Mouse (Mus musculus) ZHBTc4 (cell line): ENCODE measurements around the gene Elovl3.
A peak's percentile ranks its signal among the peaks of the same experiment; 100 is the strongest.
"Not testable (repeated sequence)": the region's sequence is repeated elsewhere in the genome, so short reads cannot be mapped to it uniquely, and the experiment has no call there.

ENCODE experiments used
- DNase-seq: peaks from one replicate; pipeline ENCODE4 v3.0.0-alpha.2; 2011; ENCODE audit warnings: low read depth, low spot score

Gene Elovl3

GRCm38 (mm10) chr19:46135789-46136638, 4.3 kb downstream of the Elovl3 start:
- DNase-seq: peak; percentile 78

GRCm38 (mm10) chr19:46136639-46137580, 5.2 kb downstream of the Elovl3 start:
- peak; percentile 92 for DNase-seq

GRCm38 (mm10) chr19:46140324-46140723, 8.6 kb downstream of the Elovl3 start:
- DNase-seq: no peak

GRCm38 (mm10) chr19:46141091-46141490, 9.4 kb downstream of the Elovl3 start:
- DNase-seq: no peak

- peak; percentile 36 for DNase-seq
These were observed 16.0 kb downstream of the Elovl3 start, which contains the start of gene Pitx3 for GRCm38 (mm10) chr19:46147511-46148371. TSS of gene Pitx3 (minus strand) at chr19:46148326.

GRCm38 (mm10) chr19:46148372-46148760, 16.7 kb downstream of the Elovl3 start:
- DNase-seq: peak; percentile 98

GRCm38 (mm10) chr19:46149091-46149490, 17.4 kb downstream of the Elovl3 start:
- DNase-seq: peak; percentile 13

- peak; percentile 98 for DNase-seq
These were observed 20.6 kb downstream of the Elovl3 start, which contains the start of gene Gbf1 for GRCm38 (mm10) chr19:46152127-46152803. TSS of gene Gbf1 (plus strand) at chr19:46152509.

- DNase-seq: no peak
These were observed 34.3 kb downstream of the Elovl3 start for GRCm38 (mm10) chr19:46165950-46166349.

GRCm38 (mm10) chr19:46167169-46167568, 35.5 kb downstream of the Elovl3 start:
- not testable (repeated sequence) for DNase-seq

- DNase-seq: no peak
These were observed 37.7 kb downstream of the Elovl3 start for GRCm38 (mm10) chr19:46169396-46169795.

GRCm38 (mm10) chr19:46169913-46170312, 38.2 kb downstream of the Elovl3 start:
- peak; percentile 63 for DNase-seq

- no peak for DNase-seq
These were observed 40.8 kb downstream of the Elovl3 start for GRCm38 (mm10) chr19:46172541-46172940.

GRCm38 (mm10) chr19:46175173-46175572, 43.5 kb downstream of the Elovl3 start:
- no peak for DNase-seq

GRCm38 (mm10) chr19:46177046-46177445, 45.3 kb downstream of the Elovl3 start:
- DNase-seq: no peak

GRCm38 (mm10) chr19:46180274-46180673, 48.6 kb downstream of the Elovl3 start:
- DNase-seq: no peak

- no peak for DNase-seq
These were observed 50.5 kb downstream of the Elovl3 start for GRCm38 (mm10) chr19:46182241-46182640.
